Mouse (Mus musculus): Measurements from ENCODE around the gene Eif5a2.

GRCm38 (mm10) chr3:28775361-28775760, 5.7 kb upstream of the Eif5a2 start:
- TF ChIP-seq POLR2A (IDR thresholded peaks at IDR 0.05; ENCODE audit: insufficient read length, low read depth) (no peak), TCF12 (IDR thresholded peaks at IDR 0.05; ENCODE audit: insufficient read depth, poor library complexity, severe bottlenecking) (no peak), TCF3 (IDR thresholded peaks at IDR 0.05; ENCODE audit: insufficient read length, low read depth) (no peak), MYOD1 (IDR thresholded peaks at IDR 0.05; ENCODE audit: control insufficient read depth in 1 of 3, insufficient read length in 2 of 3, low read depth in 2 of 3) (no peak), CEBPB (IDR thresholded peaks at IDR 0.05; ENCODE audit: insufficient read depth, poor library complexity, severe bottlenecking) (no peak), POLR2AphosphoS2 (IDR thresholded peaks at IDR 0.05; ENCODE audit: insufficient read length, low read depth) (no peak), E2F4 (IDR thresholded peaks at IDR 0.05; ENCODE audit: insufficient read depth) (no peak)

Measured in myocyte (in vitro differentiated cells).